Mouse (Mus musculus) liver, embryonic 12.5 days (tissue): Measurements from ENCODE around the gene Ccng2. TPM values are rescaled to one million over a fixed set of nuclear protein-coding genes. Genes with fewer than 3 reads are reported as not detected.

Experiments used
- ATAC-seq: fragments of 200-750 bp; cut with Nextera tagmentation; 2 replicates; pipeline ENCODE4 v1.8.0; 2017; ENCODE audit warnings: moderate number of reproducible peaks, mild to moderate bottlenecking, moderate library complexity
- H3K27ac ChIP-seq: fragments of 300-500 bp; sonication (generic); 2 replicates; pipeline ENCODE4 v1.5.1; 2016; ENCODE audit warnings: mild to moderate bottlenecking
- H3K27me3 ChIP-seq: fragments of 300-500 bp; sonication (generic); replicated peaks from 2 replicates; pipeline ENCODE4 v1.6.1; 2016; ENCODE audit warnings: mild to moderate bottlenecking, moderate library complexity
- H3K36me3 ChIP-seq: fragments of 300-500 bp; sonication (generic); 2 replicates; pipeline ENCODE4 v1.6.1; 2016; ENCODE audit warnings: mild to moderate bottlenecking, moderate library complexity
- H3K4me1 ChIP-seq: fragments of 300-500 bp; sonication (generic); 2 replicates; pipeline ENCODE4 v1.6.1; 2016
- H3K4me2 ChIP-seq: fragments of 300-500 bp; sonication (generic); 2 replicates; pipeline ENCODE4 v1.6.1; 2016; ENCODE audit warnings: mild to moderate bottlenecking, moderate library complexity
- H3K4me3 ChIP-seq: fragments of 300-500 bp; sonication (generic); 2 replicates; pipeline ENCODE4 v1.5.1; 2016; ENCODE audit warnings: mild to moderate bottlenecking, moderate library complexity
- H3K9ac ChIP-seq: fragments of 300-500 bp; sonication (generic); 2 replicates; pipeline ENCODE4 v1.6.1; 2016; ENCODE audit warnings: mild to moderate bottlenecking, moderate library complexity
- H3K9me3 ChIP-seq: fragments of 300-500 bp; sonication (generic); replicated peaks from 2 replicates; pipeline ENCODE4 v1.6.1; 2016; ENCODE audit warnings: mild to moderate bottlenecking, moderate library complexity
- WGBS: fragments of 180-500 bp; shearing (Covaris S2); methylation state at CpG from one replicate; pipeline ENCODE4 v1.1.7; 2016; ENCODE audit not compliant: insufficient replicate concordance; 5-methylcytosine and 5-hydroxymethylcytosine counted together
- polyA plus RNA-seq: library from polyadenylated mRNA; unstranded; fragments of >200 nt; fragmentation: Nextera tagmentation; extraction: Ambion mirVana; gene quantifications from 2 replicates; pipeline ENCODE4 v1.2.1, GENCODE M21; 2016

Gene Ccng2
- 16.8 and 17.3 TPM in 2 replicates for polyA plus RNA-seq

- under 1% methylated on average over 54 of the region's 54 CpGs for WGBS
- Histone ChIP-seq H3K4me3 (peak within 1 kb of the TSS; percentile 83), H3K36me3 (peaks cover 13% of the 10 kb centered on the region), H3K9ac (peak within 1 kb of the TSS; percentile 87), H3K27me3 (no peaks in the 10 kb centered on the region), H3K9me3 (no peaks in the 10 kb centered on the region), H3K4me1 (peaks cover 38% of the 10 kb centered on the region), H3K4me2 (peak within 1 kb of the TSS; percentile 97), H3K27ac (peak within 1 kb of the TSS; percentile 79)
- ATAC-seq, result peak; percentile 92
Observed at GRCm38 (mm10) chr5:93266883-93267704, at the start of gene Ccng2. Gene Ccng2 (plus strand): TSS chr5:93267257.

- Histone ChIP-seq H3K27me3 (peaks cover 6% of the 10 kb centered on the region; the same call in 1 of the 2 replicates), H3K9me3 (no peaks in the 10 kb centered on the region), H3K4me3 (no peak overlapping the region), H3K4me1 (no peaks in the 10 kb centered on the region), H3K36me3 (no peaks in the 10 kb centered on the region), H3K9ac (no peak overlapping the region), H3K4me2 (no peak overlapping the region), H3K27ac (no peak overlapping the region)
- ATAC-seq, result no peak
- WGBS, result 65% methylated on average over 3 of the region's 3 CpGs
Observed at GRCm38 (mm10) chr5:93218375-93218774, 48.7 kb upstream of the Ccng2 start.

- WGBS, result 51% methylated on average over 3 of the region's 3 CpGs
- H3K9ac ChIP-seq, result no peak overlapping the region
- no peak overlapping the region for H3K4me3 ChIP-seq
- no peak overlapping the region for H3K4me2 ChIP-seq
- peaks cover 7% of the 10 kb centered on the region for H3K4me1 ChIP-seq
- H3K36me3 ChIP-seq, result no peaks in the 10 kb centered on the region
- no peaks in the 10 kb centered on the region for H3K9me3 ChIP-seq
- H3K27ac ChIP-seq, result no peak overlapping the region
- H3K27me3 ChIP-seq, result peaks cover 6% of the 10 kb centered on the region; the same call in 1 of the 2 replicates
- no peak for ATAC-seq
Observed at GRCm38 (mm10) chr5:93221661-93222060, 45.4 kb upstream of the Ccng2 start.

GRCm38 (mm10) chr5:93224549-93224948 is 42.5 kb upstream of the Ccng2 start:
- Histone ChIP-seq H3K27ac (no peak overlapping the region), H3K4me1 (peaks cover 29% of the 10 kb centered on the region), H3K36me3 (no peaks in the 10 kb centered on the region), H3K4me2 (no peak overlapping the region), H3K27me3 (peaks cover 6% of the 10 kb centered on the region; the same call in 1 of the 2 replicates), H3K9me3 (no peaks in the 10 kb centered on the region), H3K4me3 (no peak overlapping the region), H3K9ac (no peak overlapping the region)
- 62% methylated on average over 2 of the region's 2 CpGs for WGBS
- ATAC-seq, result no peak

GRCm38 (mm10) chr5:93227157-93227556 is 39.9 kb upstream of the Ccng2 start:
- Histone ChIP-seq H3K27me3 (peaks cover 6% of the 10 kb centered on the region; the same call in 1 of the 2 replicates), H3K4me2 (peak overlapping the region; percentile 40), H3K4me3 (no peak overlapping the region), H3K9ac (no peak overlapping the region), H3K27ac (no peak overlapping the region), H3K9me3 (no peaks in the 10 kb centered on the region), H3K4me1 (peaks cover 29% of the 10 kb centered on the region), H3K36me3 (no peaks in the 10 kb centered on the region)
- peak; percentile 85 for ATAC-seq
- WGBS, result 26% methylated on average over 3 of the region's 3 CpGs

- H3K4me1 ChIP-seq, result peaks cover 47% of the 10 kb centered on the region
- H3K4me2 ChIP-seq, result no peak overlapping the region
- 42% methylated on average over 2 of the region's 2 CpGs for WGBS
- H3K4me3 ChIP-seq, result no peak overlapping the region
- no peaks in the 10 kb centered on the region for H3K36me3 ChIP-seq
- no peak overlapping the region for H3K27ac ChIP-seq
- no peak for ATAC-seq
- no peaks in the 10 kb centered on the region for H3K9me3 ChIP-seq
- no peak overlapping the region for H3K9ac ChIP-seq
- H3K27me3 ChIP-seq, result no peaks in the 10 kb centered on the region
Observed at GRCm38 (mm10) chr5:93229527-93229926, 37.5 kb upstream of the Ccng2 start.

GRCm38 (mm10) chr5:93231721-93232120 is 35.3 kb upstream of the Ccng2 start:
- no peak overlapping the region for H3K4me2 ChIP-seq
- H3K27ac ChIP-seq, result no peak overlapping the region
- ATAC-seq, result no peak
- no peaks in the 10 kb centered on the region for H3K9me3 ChIP-seq
- no peaks in the 10 kb centered on the region for H3K36me3 ChIP-seq
- H3K4me1 ChIP-seq, result peaks cover 44% of the 10 kb centered on the region
- no peaks in the 10 kb centered on the region for H3K27me3 ChIP-seq
- no peak overlapping the region for H3K4me3 ChIP-seq
- WGBS, result 63% methylated on average over 3 of the region's 3 CpGs
- no peak overlapping the region for H3K9ac ChIP-seq

- peaks cover 34% of the 10 kb centered on the region for H3K4me1 ChIP-seq
- no peaks in the 10 kb centered on the region for H3K9me3 ChIP-seq
- no peak overlapping the region for H3K4me2 ChIP-seq
- 70% methylated on average over 2 of the region's 2 CpGs for WGBS
- ATAC-seq, result peak; percentile 90
- no peak overlapping the region for H3K27ac ChIP-seq
- H3K9ac ChIP-seq, result no peak overlapping the region
- H3K4me3 ChIP-seq, result no peak overlapping the region
- no peaks in the 10 kb centered on the region for H3K27me3 ChIP-seq
- H3K36me3 ChIP-seq, result no peaks in the 10 kb centered on the region
Observed at GRCm38 (mm10) chr5:93232838-93233237, 34.2 kb upstream of the Ccng2 start.

GRCm38 (mm10) chr5:93234130-93234529 is 32.9 kb upstream of the Ccng2 start:
- Histone ChIP-seq H3K9me3 (no peaks in the 10 kb centered on the region), H3K4me3 (no peak overlapping the region), H3K27me3 (no peaks in the 10 kb centered on the region), H3K9ac (no peak overlapping the region), H3K4me2 (no peak overlapping the region), H3K4me1 (peaks cover 37% of the 10 kb centered on the region), H3K36me3 (no peaks in the 10 kb centered on the region), H3K27ac (no peak overlapping the region)
- no peak for ATAC-seq
- 63% methylated on average over 4 of the region's 4 CpGs for WGBS

GRCm38 (mm10) chr5:93234605-93235004 is 32.5 kb upstream of the Ccng2 start:
- Histone ChIP-seq H3K4me2 (no peak overlapping the region), H3K27ac (no peak overlapping the region), H3K4me3 (no peak overlapping the region), H3K36me3 (no peaks in the 10 kb centered on the region), H3K9me3 (no peaks in the 10 kb centered on the region), H3K9ac (no peak overlapping the region), H3K27me3 (no peaks in the 10 kb centered on the region), H3K4me1 (peaks cover 40% of the 10 kb centered on the region)
- no peak for ATAC-seq
- WGBS, result 71% methylated on average over 2 of the region's 2 CpGs

GRCm38 (mm10) chr5:93235888-93236287 is 31.2 kb upstream of the Ccng2 start:
- ATAC-seq, result no peak
- peaks cover 53% of the 10 kb centered on the region for H3K4me1 ChIP-seq
- H3K4me2 ChIP-seq, result no peak overlapping the region
- H3K4me3 ChIP-seq, result no peak overlapping the region
- H3K36me3 ChIP-seq, result no peaks in the 10 kb centered on the region
- no peaks in the 10 kb centered on the region for H3K27me3 ChIP-seq
- WGBS, result 78% methylated on average over 3 of the region's 3 CpGs
- no peak overlapping the region for H3K27ac ChIP-seq
- H3K9ac ChIP-seq, result no peak overlapping the region
- no peaks in the 10 kb centered on the region for H3K9me3 ChIP-seq

- H3K4me1 ChIP-seq, result peaks cover 58% of the 10 kb centered on the region
Observed at GRCm38 (mm10) chr5:93236541-93236940, 30.5 kb upstream of the Ccng2 start.

More at GRCm38 (mm10) chr5:93236541-93236940, 30.5 kb upstream of the Ccng2 start:
- Histone ChIP-seq H3K4me3 (no peak overlapping the region), H3K27me3 (no peaks in the 10 kb centered on the region), H3K4me2 (no peak overlapping the region), H3K9ac (no peak overlapping the region), H3K36me3 (no peaks in the 10 kb centered on the region), H3K27ac (no peak overlapping the region), H3K9me3 (no peaks in the 10 kb centered on the region)
- WGBS, result 71% methylated on average over 4 of the region's 4 CpGs
- no peak for ATAC-seq
